Mouse (Mus musculus): ENCODE measurements around the gene Carnmt1. TPM values are rescaled to one million over a fixed set of nuclear protein-coding genes. Genes with fewer than 3 reads are reported as not detected.

Carnmt1 gene
- total and polyA plus RNA-seq, 3 experiments, result 13.0 to 36.4 (median 32.8) TPM

DNA sequence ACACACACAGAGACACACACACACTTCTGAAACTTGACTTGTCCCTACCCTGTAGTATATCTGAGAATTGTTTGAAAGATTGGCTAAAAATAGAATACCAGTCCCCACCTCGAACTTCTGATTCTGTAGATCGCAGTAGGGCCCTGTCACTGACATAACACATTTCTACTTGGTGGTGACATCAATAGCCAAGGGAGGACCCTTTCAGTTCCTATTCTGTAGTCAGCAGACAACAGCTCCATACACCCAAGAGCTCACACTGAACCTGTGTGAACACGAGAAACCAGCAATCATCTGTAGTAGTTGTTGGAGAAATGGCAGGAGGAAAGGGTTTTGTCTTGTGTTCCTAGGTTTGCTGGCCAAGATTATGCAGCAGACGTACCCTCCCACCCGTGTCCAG, 15.6 kb upstream of the Carnmt1 start:
- WGBS, result 55% methylated on average over 5 of the region's 5 CpGs
- no peak overlapping the region for H3K4me3 ChIP-seq
- no peaks in the 10 kb centered on the region for H3K27me3 ChIP-seq (ENCODE audit: control insufficient read depth, insufficient read depth, low read length)
- H3K4me1 ChIP-seq (ENCODE audit: control insufficient read depth, insufficient read depth, low read length), result no peaks in the 10 kb centered on the region
- no peaks in the 10 kb centered on the region for H3K79me2 ChIP-seq (replicated peaks; ENCODE audit: control insufficient read depth, insufficient read depth, low read length)
- TF ChIP-seq CTCF (IDR thresholded peaks at IDR 0.05) (no peak), EP300 (IDR thresholded peaks at IDR 0.05; ENCODE audit: insufficient read depth, low read depth, low read length) (no peak), POLR2A (IDR thresholded peaks at IDR 0.05; ENCODE audit: insufficient read depth, low read depth, low read length) (no peak)
- intact Hi-C loops (cut with DNase I), result no loop called here
- H3K9ac ChIP-seq (ENCODE audit: low read depth, low read length), result no peak overlapping the region
- H3K27ac ChIP-seq, result no peak overlapping the region
- H3K36me3 ChIP-seq (ENCODE audit: control insufficient read depth, insufficient read depth, low read length), result no peaks in the 10 kb centered on the region
- DNase-seq, result no peak

DNA sequence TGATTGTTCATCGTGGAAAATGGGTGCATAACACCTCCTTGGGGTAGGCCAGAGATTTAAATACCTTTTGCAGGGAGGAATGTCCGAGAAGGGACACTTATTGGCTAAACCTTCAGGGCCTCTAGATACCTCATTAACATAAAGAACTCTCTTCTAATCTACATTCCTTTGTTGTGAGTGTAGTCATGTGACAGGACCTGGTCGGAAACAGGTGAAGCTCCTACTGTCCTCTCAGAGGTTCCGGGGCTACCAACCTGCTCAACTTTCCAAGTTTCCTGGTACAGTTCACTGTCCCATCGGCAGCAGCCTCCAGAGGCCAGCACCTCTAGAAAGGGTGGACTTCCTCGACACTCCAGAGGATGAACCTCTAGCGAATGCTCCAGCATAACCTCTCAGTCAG, 14.6 kb upstream of the Carnmt1 start:
- H3K36me3 ChIP-seq (ENCODE audit: control insufficient read depth, insufficient read depth, low read length), result no peaks in the 10 kb centered on the region
- H3K79me2 ChIP-seq (replicated peaks; ENCODE audit: control insufficient read depth, insufficient read depth, low read length), result no peaks in the 10 kb centered on the region
- DNase-seq, result no peak
- no peak for TF ChIP-seq CTCF (IDR thresholded peaks at IDR 0.05)
- no peak for TF ChIP-seq POLR2A (IDR thresholded peaks at IDR 0.05; ENCODE audit: insufficient read depth, low read depth, low read length)
- TF ChIP-seq EP300 (IDR thresholded peaks at IDR 0.05; ENCODE audit: insufficient read depth, low read depth, low read length), result no peak
- no peak overlapping the region for H3K27ac ChIP-seq
- no peak overlapping the region for H3K4me3 ChIP-seq
- no peak overlapping the region for H3K9ac ChIP-seq (ENCODE audit: low read depth, low read length)
- intact Hi-C loops (cut with DNase I), result no loop called here
- H3K4me1 ChIP-seq (ENCODE audit: control insufficient read depth, insufficient read depth, low read length), result no peaks in the 10 kb centered on the region
- WGBS, result 86% methylated on average over 7 of the region's 7 CpGs
- H3K27me3 ChIP-seq (ENCODE audit: control insufficient read depth, insufficient read depth, low read length), result no peaks in the 10 kb centered on the region

DNA sequence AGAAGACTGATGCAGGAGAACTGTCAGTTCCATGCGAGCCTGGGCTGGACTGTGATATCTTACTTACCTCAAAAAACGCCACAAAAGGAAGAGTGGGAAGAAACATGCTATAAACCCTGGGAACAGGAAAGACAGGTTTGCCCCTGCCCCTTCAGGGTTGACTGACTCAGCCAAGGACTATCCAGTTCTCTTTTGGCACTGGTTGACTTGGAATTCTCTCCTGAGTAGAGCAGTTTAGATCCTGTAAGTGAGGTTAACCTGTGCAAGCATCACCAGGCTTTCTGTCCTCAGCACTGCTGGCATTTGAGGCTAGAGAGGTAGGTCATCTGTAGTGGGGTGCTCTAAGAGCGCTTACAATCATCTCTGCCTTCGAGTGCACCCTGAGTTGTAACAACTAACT, 12.1 kb upstream of the Carnmt1 start:
- intact Hi-C loops (cut with DNase I), result no loop called here
- H3K9ac ChIP-seq (ENCODE audit: low read depth, low read length), result no peak overlapping the region
- TF ChIP-seq POLR2A (IDR thresholded peaks at IDR 0.05; ENCODE audit: insufficient read depth, low read depth, low read length) (no peak), EP300 (IDR thresholded peaks at IDR 0.05; ENCODE audit: insufficient read depth, low read depth, low read length) (no peak), CTCF (IDR thresholded peaks at IDR 0.05) (no peak)
- no peaks in the 10 kb centered on the region for H3K79me2 ChIP-seq (replicated peaks; ENCODE audit: control insufficient read depth, insufficient read depth, low read length)
- no peak overlapping the region for H3K27ac ChIP-seq
- H3K4me1 ChIP-seq (ENCODE audit: control insufficient read depth, insufficient read depth, low read length), result no peaks in the 10 kb centered on the region
- DNase-seq, result no peak
- H3K27me3 ChIP-seq (ENCODE audit: control insufficient read depth, insufficient read depth, low read length), result no peaks in the 10 kb centered on the region
- H3K36me3 ChIP-seq (ENCODE audit: control insufficient read depth, insufficient read depth, low read length), result no peaks in the 10 kb centered on the region
- WGBS, result 77% methylated on average over 4 of the region's 4 CpGs
- no peak overlapping the region for H3K4me3 ChIP-seq

DNA sequence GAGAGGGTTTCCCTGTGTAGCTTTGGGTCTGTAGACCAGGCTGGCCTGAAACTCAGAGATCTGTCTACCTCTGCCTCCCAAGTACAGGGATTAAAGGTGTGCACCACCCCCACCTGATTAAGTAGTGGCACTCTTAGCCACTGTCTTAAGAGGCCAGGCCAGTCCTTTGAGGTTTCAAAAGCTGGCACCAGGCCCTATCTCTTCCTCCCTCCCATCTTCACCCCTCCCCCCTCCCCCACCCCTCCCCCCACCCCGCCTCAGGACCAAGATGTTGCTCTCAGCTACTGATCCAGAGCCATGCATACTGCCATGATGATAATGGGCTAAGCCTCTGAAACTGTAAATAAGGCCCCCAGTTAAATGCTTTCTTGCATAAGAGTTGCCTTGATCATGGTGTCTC, 11.2 kb upstream of the Carnmt1 start:
- intact Hi-C loops (cut with DNase I), result no loop called here
- Histone ChIP-seq H3K9ac (ENCODE audit: low read depth, low read length) (no peak overlapping the region), H3K27ac (no peak overlapping the region), H3K4me1 (ENCODE audit: control insufficient read depth, insufficient read depth, low read length) (no peaks in the 10 kb centered on the region), H3K4me3 (no peak overlapping the region), H3K79me2 (replicated peaks; ENCODE audit: control insufficient read depth, insufficient read depth, low read length) (no peaks in the 10 kb centered on the region), H3K27me3 (ENCODE audit: control insufficient read depth, insufficient read depth, low read length) (no peaks in the 10 kb centered on the region), H3K36me3 (ENCODE audit: control insufficient read depth, insufficient read depth, low read length) (no peaks in the 10 kb centered on the region)
- TF ChIP-seq CTCF (IDR thresholded peaks at IDR 0.05) (no peak), EP300 (IDR thresholded peaks at IDR 0.05; ENCODE audit: insufficient read depth, low read depth, low read length) (no peak), POLR2A (IDR thresholded peaks at IDR 0.05; ENCODE audit: insufficient read depth, low read depth, low read length) (no peak)
- WGBS, result 80% methylated on average over 1 of the region's 1 CpGs
- no peak for DNase-seq

DNA sequence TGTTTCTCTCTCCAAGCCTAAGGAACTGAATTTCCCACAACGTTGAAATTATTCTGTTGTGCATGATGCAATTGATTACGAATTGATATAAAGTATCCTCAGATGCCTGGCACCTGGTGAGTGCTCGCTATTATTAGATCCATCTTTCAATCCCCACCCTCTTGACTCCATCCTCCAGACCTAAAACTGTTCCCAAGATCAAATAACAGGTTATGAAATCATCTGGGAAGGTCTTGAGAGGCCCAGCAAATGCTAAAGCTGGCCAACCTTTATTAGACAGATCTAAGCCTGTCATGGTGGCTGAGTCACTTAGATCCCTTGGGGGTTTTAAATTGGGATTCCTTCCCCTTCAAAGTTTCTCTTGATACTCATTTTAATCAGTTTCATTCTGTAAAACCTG, 10.1 kb upstream of the Carnmt1 start:
- no peak overlapping the region for H3K27ac ChIP-seq
- no peaks in the 10 kb centered on the region for H3K4me1 ChIP-seq (ENCODE audit: control insufficient read depth, insufficient read depth, low read length)
- WGBS, result 82% methylated on average over 3 of the region's 3 CpGs
- no peak for TF ChIP-seq EP300 (IDR thresholded peaks at IDR 0.05; ENCODE audit: insufficient read depth, low read depth, low read length)
- TF ChIP-seq CTCF (IDR thresholded peaks at IDR 0.05), result no peak
- no peak for TF ChIP-seq POLR2A (IDR thresholded peaks at IDR 0.05; ENCODE audit: insufficient read depth, low read depth, low read length)
- H3K27me3 ChIP-seq (ENCODE audit: control insufficient read depth, insufficient read depth, low read length), result no peaks in the 10 kb centered on the region
- intact Hi-C loops (cut with DNase I), result no loop called here
- no peak overlapping the region for H3K9ac ChIP-seq (ENCODE audit: low read depth, low read length)
- no peaks in the 10 kb centered on the region for H3K79me2 ChIP-seq (replicated peaks; ENCODE audit: control insufficient read depth, insufficient read depth, low read length)
- DNase-seq, result no peak
- no peak overlapping the region for H3K4me3 ChIP-seq
- no peaks in the 10 kb centered on the region for H3K36me3 ChIP-seq (ENCODE audit: control insufficient read depth, insufficient read depth, low read length)

DNA sequence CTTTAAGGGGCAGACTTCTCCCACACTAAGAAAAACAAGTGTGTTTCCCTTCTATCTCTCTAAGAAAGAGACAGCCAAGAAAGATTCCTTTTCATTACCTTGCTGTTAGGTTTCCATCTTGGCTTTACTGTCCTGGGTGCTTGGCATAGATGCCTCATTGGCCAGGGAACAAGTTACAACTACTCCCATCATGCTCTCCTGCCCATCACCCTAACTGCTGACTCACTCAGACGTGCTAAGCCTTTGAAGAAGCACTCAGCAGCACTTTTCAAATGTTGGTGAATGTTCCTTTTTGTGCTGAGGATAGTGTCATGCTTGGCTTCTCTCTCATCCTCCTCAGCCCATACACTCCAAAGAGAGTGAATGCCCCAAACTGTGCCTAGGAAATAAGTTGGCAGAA, 8.9 kb upstream of the Carnmt1 start:
- H3K27ac ChIP-seq, result no peak overlapping the region
- H3K4me1 ChIP-seq (ENCODE audit: control insufficient read depth, insufficient read depth, low read length), result no peaks in the 10 kb centered on the region
- intact Hi-C loops (cut with DNase I), result no loop called here
- no peaks in the 10 kb centered on the region for H3K36me3 ChIP-seq (ENCODE audit: control insufficient read depth, insufficient read depth, low read length)
- whole genome bisulfite sequencing, result 53% methylated on average over 1 of the region's 1 CpGs
- no peaks in the 10 kb centered on the region for H3K79me2 ChIP-seq (replicated peaks; ENCODE audit: control insufficient read depth, insufficient read depth, low read length)
- H3K27me3 ChIP-seq (ENCODE audit: control insufficient read depth, insufficient read depth, low read length), result no peaks in the 10 kb centered on the region
- TF ChIP-seq EP300 (IDR thresholded peaks at IDR 0.05; ENCODE audit: insufficient read depth, low read depth, low read length), result no peak
- no peak for TF ChIP-seq POLR2A (IDR thresholded peaks at IDR 0.05; ENCODE audit: insufficient read depth, low read depth, low read length)
- no peak for TF ChIP-seq CTCF (IDR thresholded peaks at IDR 0.05)
- H3K9ac ChIP-seq (ENCODE audit: low read depth, low read length), result no peak overlapping the region
- no peak for DNase-seq
- no peak overlapping the region for H3K4me3 ChIP-seq
